Mouse (Mus musculus): ENCODE measurements around the gene Tmem196. TPM values are rescaled to one million over a fixed set of nuclear protein-coding genes. Genes with fewer than 3 reads are reported as not detected.

The Tmem196 gene
- polyA plus RNA-seq (2012; ENCODE audit: insufficient read depth, low replicate concordance), result not detected in 2 replicates

GRCm38 (mm10) chr12:119945589-119946310, at the start of gene Tmem196:
Gene Tmem196 (plus strand): TSS chr12:119945822.
- H3K9me3 ChIP-seq, result no peaks in the 10 kb centered on the region
- peaks cover 19% of the 10 kb centered on the region for H3K27me3 ChIP-seq (replicated peaks)
- TF ChIP-seq GATA1 (IDR thresholded peaks at IDR 0.05; ENCODE audit: borderline replicate concordance, low read length), result no peak
- TF ChIP-seq FLI1 (IDR thresholded peaks at IDR 0.05; ENCODE audit: low read length), result no peak
- H3K4me3 ChIP-seq (replicated peaks), result peak within 1 kb of the TSS; percentile 14
- peaks cover 5% of the 10 kb centered on the region; the same call in 1 of the 2 replicates for H3K4me1 ChIP-seq
- no peaks in the 10 kb centered on the region for H3K36me3 ChIP-seq (replicated peaks; ENCODE audit: low read length)

DNA sequence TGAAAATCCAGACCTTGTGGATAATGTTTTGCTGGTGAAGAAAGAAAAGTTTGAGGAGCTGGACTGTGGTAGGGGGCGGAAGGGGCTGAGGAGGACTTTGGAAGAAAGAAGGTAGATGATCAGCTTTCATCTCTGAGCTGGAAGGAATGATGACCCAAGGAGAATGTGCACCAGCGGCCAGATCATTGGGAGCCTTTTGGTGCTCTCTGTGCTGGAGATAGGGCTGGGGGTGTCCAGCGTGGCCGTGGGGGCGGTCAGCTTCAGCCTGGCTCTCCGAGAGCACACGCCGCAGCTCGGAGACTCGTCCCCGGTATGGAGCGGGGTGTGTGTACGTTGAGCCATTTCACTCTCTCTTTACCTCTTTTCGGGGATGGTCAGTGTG, 680 bp downstream of the Tmem196 start:
- Histone ChIP-seq H3K4me3 (replicated peaks) (peak overlapping the region; percentile 14), H3K27me3 (replicated peaks) (peaks cover 19% of the 10 kb centered on the region)
- TF ChIP-seq GATA1 (IDR thresholded peaks at IDR 0.05; ENCODE audit: borderline replicate concordance, low read length) (no peak), FLI1 (IDR thresholded peaks at IDR 0.05; ENCODE audit: low read length) (no peak)

DNA sequence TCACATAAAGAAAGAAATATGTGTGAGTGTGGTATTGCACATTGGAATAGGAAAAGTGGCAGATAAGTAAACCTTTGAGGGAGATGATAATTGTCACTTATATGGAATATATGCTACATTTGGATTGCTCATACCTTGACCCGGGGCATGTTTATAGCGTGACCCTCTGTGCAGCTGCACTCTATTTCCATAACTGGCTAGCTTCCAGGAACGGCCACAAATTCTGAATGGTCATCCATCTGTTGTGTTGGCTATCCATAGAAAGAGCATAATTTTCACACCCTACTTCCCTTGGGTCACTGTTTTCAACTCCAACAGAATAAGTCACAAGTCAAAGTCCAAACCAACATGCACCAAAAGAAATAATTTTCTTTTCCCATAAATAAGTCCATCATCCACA, 11.4 kb downstream of the Tmem196 start:
- no peaks in the 10 kb centered on the region for H3K27me3 ChIP-seq (replicated peaks)
- no peaks in the 10 kb centered on the region for H3K4me1 ChIP-seq
- no peaks in the 10 kb centered on the region for H3K9me3 ChIP-seq
- no peak for TF ChIP-seq GATA1 (IDR thresholded peaks at IDR 0.05; ENCODE audit: borderline replicate concordance, low read length)
- TF ChIP-seq FLI1 (IDR thresholded peaks at IDR 0.05; ENCODE audit: low read length), result no peak
- no peak overlapping the region for H3K4me3 ChIP-seq (replicated peaks)
- no peaks in the 10 kb centered on the region for H3K36me3 ChIP-seq (replicated peaks; ENCODE audit: low read length)

More for the DNA sequence above, 680 bp downstream of the Tmem196 start:
- no peaks in the 10 kb centered on the region for H3K36me3 ChIP-seq (replicated peaks; ENCODE audit: low read length)
- H3K4me1 ChIP-seq, result peaks cover 5% of the 10 kb centered on the region; the same call in 1 of the 2 replicates
- H3K9me3 ChIP-seq, result no peaks in the 10 kb centered on the region

- H3K27me3 ChIP-seq (replicated peaks), result no peaks in the 10 kb centered on the region
- no peaks in the 10 kb centered on the region for H3K36me3 ChIP-seq (replicated peaks; ENCODE audit: low read length)
- no peaks in the 10 kb centered on the region for H3K4me1 ChIP-seq
- TF ChIP-seq GATA1 (IDR thresholded peaks at IDR 0.05; ENCODE audit: borderline replicate concordance, low read length), result no peak
- TF ChIP-seq FLI1 (IDR thresholded peaks at IDR 0.05; ENCODE audit: low read length), result no peak
- no peak overlapping the region for H3K4me3 ChIP-seq (replicated peaks)
- H3K9me3 ChIP-seq, result no peaks in the 10 kb centered on the region
These were observed 15.1 kb downstream of the Tmem196 start for GRCm38 (mm10) chr12:119960730-119961129.

- Histone ChIP-seq H3K4me3 (replicated peaks) (no peak overlapping the region), H3K9me3 (no peaks in the 10 kb centered on the region), H3K36me3 (replicated peaks; ENCODE audit: low read length) (no peaks in the 10 kb centered on the region), H3K27me3 (replicated peaks) (no peaks in the 10 kb centered on the region), H3K4me1 (no peaks in the 10 kb centered on the region)
- TF ChIP-seq FLI1 (IDR thresholded peaks at IDR 0.05; ENCODE audit: low read length) (no peak), GATA1 (IDR thresholded peaks at IDR 0.05; ENCODE audit: borderline replicate concordance, low read length) (no peak)
These were observed 19.8 kb downstream of the Tmem196 start for GRCm38 (mm10) chr12:119965373-119965772.

DNA sequence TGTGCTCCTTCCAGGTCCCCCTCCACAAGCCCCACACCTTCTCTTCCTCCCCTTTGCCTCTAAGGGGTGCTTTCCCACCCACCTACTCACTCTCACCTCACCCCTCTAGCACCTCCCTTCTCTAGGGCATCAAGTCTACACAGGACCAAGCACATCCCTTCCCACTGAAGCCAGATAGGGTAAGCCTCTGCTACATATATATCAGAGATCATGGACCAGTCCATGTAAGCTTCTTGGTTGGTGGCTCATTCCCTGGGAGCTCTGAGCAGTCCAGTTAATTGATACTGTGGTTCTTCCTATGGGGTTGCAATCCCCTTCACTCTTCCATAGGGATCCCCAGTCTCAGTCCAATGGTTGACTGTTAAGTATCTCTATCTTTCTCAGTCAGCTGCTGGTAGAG, 24.4 kb downstream of the Tmem196 start:
- Histone ChIP-seq H3K9me3 (no peaks in the 10 kb centered on the region), H3K4me1 (no peaks in the 10 kb centered on the region), H3K27me3 (replicated peaks) (no peaks in the 10 kb centered on the region), H3K4me3 (replicated peaks) (no peak overlapping the region), H3K36me3 (replicated peaks; ENCODE audit: low read length) (no peaks in the 10 kb centered on the region)
- no peak for TF ChIP-seq GATA1 (IDR thresholded peaks at IDR 0.05; ENCODE audit: borderline replicate concordance, low read length)
- TF ChIP-seq FLI1 (IDR thresholded peaks at IDR 0.05; ENCODE audit: low read length), result no peak

- no peak for TF ChIP-seq GATA1 (IDR thresholded peaks at IDR 0.05; ENCODE audit: borderline replicate concordance, low read length)
- Histone ChIP-seq H3K9me3 (no peaks in the 10 kb centered on the region), H3K4me1 (no peaks in the 10 kb centered on the region), H3K36me3 (replicated peaks; ENCODE audit: low read length) (no peaks in the 10 kb centered on the region), H3K4me3 (replicated peaks) (no peak overlapping the region), H3K27me3 (replicated peaks) (no peaks in the 10 kb centered on the region)
These were observed 36.1 kb downstream of the Tmem196 start for GRCm38 (mm10) chr12:119981731-119982130.

- H3K4me3 ChIP-seq (replicated peaks), result no peak overlapping the region
- H3K36me3 ChIP-seq (replicated peaks; ENCODE audit: low read length), result no peaks in the 10 kb centered on the region
- no peak for TF ChIP-seq FLI1 (IDR thresholded peaks at IDR 0.05; ENCODE audit: low read length)
- TF ChIP-seq GATA1 (IDR thresholded peaks at IDR 0.05; ENCODE audit: borderline replicate concordance, low read length), result no peak
These were observed 52.6 kb downstream of the Tmem196 start for GRCm38 (mm10) chr12:119998267-119998666.

DNA sequence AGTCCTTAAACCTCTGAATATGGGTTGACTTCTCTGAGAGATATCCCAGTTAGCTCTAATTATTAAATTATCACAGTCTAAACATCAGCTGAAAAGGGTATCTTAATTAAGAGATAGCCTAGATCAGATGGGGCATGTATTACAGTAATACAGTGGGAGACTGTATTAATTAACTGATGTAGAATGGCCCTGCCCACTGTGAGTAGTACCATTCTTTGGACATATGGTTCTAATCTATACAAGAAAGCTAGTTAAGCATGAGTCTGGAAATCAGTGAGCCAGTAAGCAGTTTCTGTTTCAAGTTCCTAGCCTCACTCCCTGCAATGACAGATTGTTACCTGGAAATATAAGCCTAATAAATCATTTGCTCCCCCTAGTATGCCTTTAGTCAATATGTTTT, 58.7 kb downstream of the Tmem196 start:
- Histone ChIP-seq H3K4me1 (no peaks in the 10 kb centered on the region), H3K9me3 (no peaks in the 10 kb centered on the region), H3K27me3 (replicated peaks) (no peaks in the 10 kb centered on the region), H3K36me3 (replicated peaks; ENCODE audit: low read length) (no peaks in the 10 kb centered on the region), H3K4me3 (replicated peaks) (no peak overlapping the region)
- TF ChIP-seq GATA1 (IDR thresholded peaks at IDR 0.05; ENCODE audit: borderline replicate concordance, low read length), result no peak
- TF ChIP-seq FLI1 (IDR thresholded peaks at IDR 0.05; ENCODE audit: low read length), result no peak

More at GRCm38 (mm10) chr12:119998267-119998666, 52.6 kb downstream of the Tmem196 start:
- Histone ChIP-seq H3K9me3 (peaks cover 5% of the 10 kb centered on the region; the same call in 1 of the 2 replicates), H3K27me3 (replicated peaks) (no peaks in the 10 kb centered on the region), H3K4me1 (no peaks in the 10 kb centered on the region)

DNA sequence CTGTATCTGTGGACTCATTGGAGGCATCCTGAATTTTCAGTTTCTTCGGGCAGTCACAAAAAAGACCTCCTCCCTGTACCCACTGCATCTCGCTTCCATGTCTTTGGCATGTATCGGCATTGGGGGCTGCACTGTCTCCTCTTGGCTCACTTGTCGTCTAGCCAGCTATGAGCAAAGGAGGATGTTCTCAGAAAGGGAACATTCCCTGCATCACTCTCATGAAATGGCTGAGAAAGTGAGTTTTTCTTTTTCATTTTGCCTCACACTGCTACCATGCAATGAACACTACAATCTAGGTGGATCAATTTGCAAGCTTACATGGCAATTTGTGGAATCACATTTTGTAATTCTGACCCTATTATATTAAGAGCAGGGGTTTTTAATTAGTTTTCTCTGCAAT, 69.1 kb downstream of the Tmem196 start:
- H3K4me1 ChIP-seq, result no peaks in the 10 kb centered on the region
- H3K4me3 ChIP-seq (replicated peaks), result no peak overlapping the region
- TF ChIP-seq FLI1 (IDR thresholded peaks at IDR 0.05; ENCODE audit: low read length) (no peak), GATA1 (IDR thresholded peaks at IDR 0.05; ENCODE audit: borderline replicate concordance, low read length) (no peak)
- no peaks in the 10 kb centered on the region for H3K9me3 ChIP-seq
- no peaks in the 10 kb centered on the region for H3K27me3 ChIP-seq (replicated peaks)
- H3K36me3 ChIP-seq (replicated peaks; ENCODE audit: low read length), result no peaks in the 10 kb centered on the region

Measured in megakaryocyte, embryonic 14.5 days (primary cell).